Mouse (Mus musculus) E14TG2a.4 (cell line): ENCODE data around the gene Ffar4.

ENCODE experiments used
- CTCF ChIP-seq: conservative IDR thresholded peaks from 2 replicates; pipeline ENCODE4 v1.5.1; 2014; ENCODE audit warnings: low read length
- POU5F1 ChIP-seq: IDR thresholded peaks from 2 replicates; pipeline ENCODE4 v1.6.1; 2014; ENCODE audit warnings: low read length, borderline replicate concordance

DNA sequence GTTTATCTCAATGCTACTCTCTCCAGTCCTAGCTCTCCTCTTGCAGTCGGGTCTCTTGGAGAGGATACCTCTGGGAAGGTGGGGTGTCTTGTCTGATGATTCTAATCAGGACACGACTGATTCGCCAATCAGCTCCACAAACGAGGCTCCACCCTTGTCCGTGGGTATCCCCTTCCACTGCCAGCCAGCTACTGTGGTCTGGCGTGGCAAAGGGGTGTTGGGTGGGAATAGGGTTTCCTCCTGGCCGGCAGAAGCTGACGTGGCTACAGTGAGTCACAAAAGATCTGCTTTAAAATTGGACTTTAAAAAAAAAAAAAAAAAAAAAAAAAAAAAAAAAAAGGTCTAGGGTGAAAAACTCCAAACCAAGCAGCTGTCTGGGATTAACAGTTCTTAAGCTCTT, 14.2 kb downstream of the Ffar4 start:
- TF ChIP-seq CTCF = no peak
- no peak for TF ChIP-seq POU5F1
